ENCODE assay signal across 29 mouse cellular contexts in genomic region chr10:103718998-103719662, GRCm38 (mm10).
DNase-seq lines count a peak whose midpoint lies in the region; ATAC-seq and TF ChIP-seq lines count a peak whose summit lies in the region.
"Had no signal": no experiment of that assay in that cellular context is flagged by ENCODE, and none has a peak within 500 bp of the region (broad histone marks: within the 10 kb centered on the region; RNA-seq: fewer than 3 reads in every experiment).

No protein-coding gene starts in this region.

- no peaks in the 10 kb centered on the region; the same call in 1 of the 2 replicates for H3K4me1 ChIP-seq in heart, embryonic 16.5 days (ENCODE audit: control insufficient read depth, insufficient read depth, low read length)
- H3K4me1 ChIP-seq in heart, adult 2 months (ENCODE audit: control insufficient read depth, insufficient read depth, low read length): no peaks in the 10 kb centered on the region
- H3K4me1 ChIP-seq in midbrain, embryonic 13.5 days (replicated peaks): no peaks in the 10 kb centered on the region
- no peaks in the 10 kb centered on the region for H3K4me1 ChIP-seq in midbrain, embryonic 11.5 days (ENCODE audit: control insufficient read depth, insufficient read depth, low read length)
- H3K4me1 ChIP-seq: heart, embryonic 13.5 days; intestine, embryonic 15.5 days; neural tube, embryonic 12.5 days had no signal

- intact Hi-C loops in heart, postnatal 14 days (cut with DNase I): no loop called here
- intact Hi-C loops in heart, adult 2 months (cut with DNase I): no loop called here

- WGBS in heart, embryonic 16.5 days: 35% methylated on average over 8 of the region's 8 CpGs
- 29% methylated on average over 8 of the region's 8 CpGs for WGBS in heart, adult 2 months
- WGBS in midbrain, embryonic 13.5 days: 62% methylated on average over 8 of the region's 8 CpGs
- WGBS in midbrain, embryonic 11.5 days: 68% methylated on average over 8 of the region's 8 CpGs

- no peak overlapping the region for H3K4me3 ChIP-seq in heart, embryonic 16.5 days (ENCODE audit: low read length)
- H3K4me3 ChIP-seq in heart, adult 2 months: no peak overlapping the region
- H3K4me3 ChIP-seq in midbrain, embryonic 13.5 days (replicated peaks): no peak overlapping the region
- no peak overlapping the region for H3K4me3 ChIP-seq in midbrain, embryonic 11.5 days (ENCODE audit: low read depth, low read length)
- H3K4me3 ChIP-seq: erythroblast, embryonic 14.5 days; heart, embryonic 13.5 days; intestine, embryonic 15.5 days; myocyte; neural tube, embryonic 12.5 days had no signal

- H3K79me2 ChIP-seq in heart, adult 2 months (replicated peaks; ENCODE audit: control insufficient read depth, insufficient read depth, low read length): no peaks in the 10 kb centered on the region

- no peak overlapping the region for H3K9ac ChIP-seq in heart, embryonic 16.5 days (ENCODE audit: low read length)
- H3K9ac ChIP-seq in heart, adult 2 months (ENCODE audit: low read depth, low read length): no peak overlapping the region
- H3K9ac ChIP-seq in midbrain, embryonic 13.5 days (replicated peaks): no peak overlapping the region
- no peak overlapping the region for H3K9ac ChIP-seq in midbrain, embryonic 11.5 days (ENCODE audit: low read length)
- H3K9ac ChIP-seq: heart, embryonic 13.5 days; intestine, embryonic 15.5 days; neural tube, embryonic 12.5 days had no signal

- H3K27ac ChIP-seq in heart, embryonic 16.5 days (ENCODE audit: low read length): no peak overlapping the region
- H3K27ac ChIP-seq in heart, adult 2 months: no peak overlapping the region
- H3K27ac ChIP-seq in midbrain, embryonic 13.5 days: no peak overlapping the region
- H3K27ac ChIP-seq in midbrain, embryonic 11.5 days (ENCODE audit: low read depth, low read length): no peak overlapping the region
- H3K27ac ChIP-seq: heart, embryonic 13.5 days; hindbrain, postnatal 0 days; intestine, embryonic 15.5 days; neural tube, embryonic 12.5 days; stomach, postnatal 0 days had no signal

- TF ChIP-seq POLR2A in heart, adult 2 months (IDR thresholded peaks at IDR 0.05; ENCODE audit: insufficient read depth, low read depth, low read length): no peak

- ATAC-seq in heart, embryonic 16.5 days (replicated peaks; ENCODE audit: extremely low read depth, insufficient read depth, low FRiP score): peak; percentile 49
- ATAC-seq in midbrain, embryonic 13.5 days: 0 out of 2 replicates have a peak, but pooled peaks have one; percentile 30
- ATAC-seq in midbrain, embryonic 11.5 days (ENCODE audit: low FRiP score): no peak
- peak; percentile 94 to 96 for ATAC-seq in hematopoietic stem cell, adult 5-6 weeks (replicated peaks in 1 of 2; ENCODE audit: insufficient read depth in 1 of 2, low FRiP score in 2 of 2, low TSS enrichment in 1 of 2, low read depth in 1 of 2, poor library complexity in 2 of 2, severe bottlenecking in 2 of 2)
- ATAC-seq: CD4-positive, CD25-positive, alpha-beta regulatory T cell, adult 4 months; hindbrain, postnatal 0 days; intestine, embryonic 15.5 days; lung, postnatal 0 days had no signal

- H3K36me3 ChIP-seq in heart, embryonic 16.5 days (ENCODE audit: control insufficient read depth, insufficient read depth): no peaks in the 10 kb centered on the region
- no peaks in the 10 kb centered on the region for H3K36me3 ChIP-seq in heart, adult 2 months (ENCODE audit: control insufficient read depth, insufficient read depth, low read length)
- no peaks in the 10 kb centered on the region for H3K36me3 ChIP-seq in midbrain, embryonic 13.5 days
- H3K36me3 ChIP-seq in midbrain, embryonic 11.5 days (ENCODE audit: control insufficient read depth, insufficient read depth, low read length): no peaks in the 10 kb centered on the region
- H3K36me3 ChIP-seq: heart, embryonic 13.5 days; intestine, embryonic 15.5 days; neural tube, embryonic 12.5 days had no signal

- H3K27me3 ChIP-seq in heart, embryonic 16.5 days (ENCODE audit: control insufficient read depth, insufficient read depth, low read length): no peaks in the 10 kb centered on the region
- no peaks in the 10 kb centered on the region for H3K27me3 ChIP-seq in heart, adult 2 months (ENCODE audit: control insufficient read depth, insufficient read depth, low read length)
- H3K27me3 ChIP-seq in midbrain, embryonic 13.5 days: no peaks in the 10 kb centered on the region
- no peaks in the 10 kb centered on the region for H3K27me3 ChIP-seq in midbrain, embryonic 11.5 days (ENCODE audit: control insufficient read depth, insufficient read depth, low read length)
- H3K27me3 ChIP-seq: heart, embryonic 13.5 days; intestine, embryonic 15.5 days; neural tube, embryonic 12.5 days had no signal

- no peaks in the 10 kb centered on the region for H3K9me3 ChIP-seq in heart, embryonic 16.5 days (replicated peaks; ENCODE audit: control insufficient read depth, low read length)
- H3K9me3 ChIP-seq in midbrain, embryonic 13.5 days: no peaks in the 10 kb centered on the region
- no peaks in the 10 kb centered on the region for H3K9me3 ChIP-seq in midbrain, embryonic 11.5 days (ENCODE audit: control insufficient read depth, low read length)
- H3K9me3 ChIP-seq: heart, embryonic 13.5 days; intestine, embryonic 15.5 days; neural tube, embryonic 12.5 days had no signal

- peak; percentile 55 for DNase-seq in heart, adult 11 months
- no peak for DNase-seq in heart, postnatal 14 days
- DNase-seq in heart, adult 2 months: no peak
- DNase-seq in midbrain, embryonic 11.5 days (ENCODE audit: low spot score, missing footprints): no peak
- no peak for DNase-seq in right cerebral cortex, postnatal 14 days
- DNase-seq: adrenal gland, postnatal 14 days; cerebellum, adult 11-12 months; cerebellum, adult 9-11 months; gastrocnemius, postnatal 25 days; kidney, adult 8-10 months; kidney, postnatal 10 days; lung, adult 18-20 months; lung, postnatal 4 days; right cerebral cortex, adult 18-20 months; right cerebral cortex, postnatal 4 days; thymus, adult 18-20 months; thymus, postnatal 4 days had no signal

- H3K4me2 ChIP-seq in heart, embryonic 16.5 days (ENCODE audit: low read depth, low read length): no peak overlapping the region
- no peak overlapping the region for H3K4me2 ChIP-seq in midbrain, embryonic 13.5 days (replicated peaks)
- H3K4me2 ChIP-seq in midbrain, embryonic 11.5 days: no peak overlapping the region
- H3K4me2 ChIP-seq: heart, embryonic 13.5 days; intestine, embryonic 15.5 days; neural tube, embryonic 12.5 days had no signal

- TF ChIP-seq EP300 in heart, adult 2 months (IDR thresholded peaks at IDR 0.05; ENCODE audit: insufficient read depth, low read depth, low read length): no peak

- TF ChIP-seq CTCF in heart, adult 2 months (IDR thresholded peaks at IDR 0.05): no peak
